Mouse (Mus musculus) embryonic stem cell, embryonic (primary cell): ENCODE measurements around the gene Dag1.

Experiments
- CTCF ChIA-PET, 4 experiments: fragments of 300-600 bp in 2 of 4; fragments of 350-600 bp in 2 of 4; sonication (Branson Sonifier 250); formaldehyde crosslinking; loops; one replicate each; lab custom pipeline; 2022; ENCODE audit warnings: inconsistent platforms in 2 of 4; lab: Charles Lee
- POLR2A ChIA-PET, 4 experiments: fragments of 300-600 bp in 2 of 4; fragments of 350-600 bp in 2 of 4; sonication (Branson Sonifier 250); formaldehyde crosslinking; loops; one replicate each; lab custom pipeline; 2022; ENCODE audit warnings: antibody characterized with exemption in 4 of 4, inconsistent platforms in 1 of 4; lab: Charles Lee

Dag1 gene

GRCm38 (mm10) chr9:108263690-108264190 lies at the start of gene Dag1:
TSS of gene Dag1 (minus strand) at chr9:108263958.
- CTCF ChIA-PET = interaction anchor here (0.5 to 4.3 kb wide), 27 partner anchors 8 to 619 kb away, joined by 3 to 39 read pairs (median 3); partner anchors contain the start of genes Amigo3 (in 1 of the 4), Apeh (in 1 of the 4) and Mst1 (in 1 of the 4)
- POLR2A ChIA-PET = interaction anchor here (0.6 to 7.6 kb wide), 81 partner anchors 8 to 1372 kb away, joined by 3 to 65 read pairs (median 4); partner anchors contain the start of genes Gpx1 (in 4 of the 4), 1700102P08Rik (in 2 of the 4), Amigo3 (in 2 of the 4) and Amt (in 2 of the 4)

DNA sequence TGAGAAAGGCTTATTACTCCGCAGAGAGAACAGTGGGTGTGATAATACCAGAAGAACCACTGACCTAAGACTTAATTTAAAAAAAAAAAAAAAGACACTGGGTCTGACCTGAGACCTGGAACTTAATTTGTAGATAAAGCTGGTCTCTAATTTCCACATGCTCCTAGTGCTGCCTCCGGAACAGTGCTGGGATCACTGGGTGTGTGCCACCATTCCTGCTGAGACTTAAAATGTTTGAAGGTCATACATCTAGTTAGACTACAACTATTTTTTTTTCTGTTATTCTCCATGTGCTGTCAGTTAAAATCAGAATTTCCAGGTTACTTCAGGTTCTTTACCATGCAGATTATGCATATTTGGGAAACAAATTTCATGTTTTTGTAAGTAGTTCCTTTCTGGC lies 44.4 kb upstream of the Dag1 start:
- POLR2A ChIA-PET = interaction anchor here (0.6 to 26.5 kb wide), 30 partner anchors 5 to 930 kb away, joined by 3 to 409 read pairs (median 4); partner anchors contain the start of genes Amt (in 3 of the 4), Gpx1 (in 3 of the 4), Nicn1 (in 3 of the 4) and Qars (in 1 of the 4)
- CTCF ChIA-PET = interaction anchor here in 2 of 4 experiments (0.7 to 1.5 kb wide), 5 partner anchors 11 to 291 kb away, joined by 3 to 8 read pairs (median 4); partner anchors contain the start of gene Amt (in 1 of the 2)

DNA sequence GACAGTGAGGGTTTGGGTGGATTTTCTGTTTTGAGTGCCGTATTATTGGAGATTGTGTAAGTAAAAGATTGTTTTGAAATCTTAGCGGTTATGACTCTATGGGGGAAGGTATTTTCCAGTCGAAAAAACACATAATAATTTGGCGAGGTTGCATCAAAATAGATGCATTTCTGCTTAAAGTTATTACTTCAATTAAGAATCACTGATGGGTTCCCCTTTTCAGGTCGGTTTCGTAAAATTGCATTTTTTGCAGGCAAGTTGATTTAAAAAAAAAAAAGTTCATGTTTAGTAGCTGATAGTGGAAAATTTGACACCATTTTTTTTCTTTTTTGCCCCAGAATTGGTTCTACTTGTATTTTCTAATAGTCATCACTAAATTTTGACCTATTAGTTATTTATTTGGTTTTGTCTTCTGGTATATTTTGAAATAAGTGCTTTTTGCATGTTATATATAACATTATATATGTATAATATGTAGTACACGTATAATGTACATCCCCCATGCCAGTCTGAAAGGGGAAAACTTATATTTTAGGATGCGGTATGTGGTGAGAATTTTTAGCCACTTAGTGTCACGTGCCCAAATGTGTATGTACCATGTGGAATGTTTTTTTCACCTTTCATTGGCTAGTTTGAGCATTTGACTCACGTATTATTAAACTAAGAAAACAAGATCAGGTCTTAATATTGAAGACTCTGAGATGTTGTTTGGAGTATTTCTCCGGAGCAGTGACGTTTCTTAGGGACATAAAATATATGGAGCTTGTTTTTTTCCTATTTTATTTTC lies 43.5 kb upstream of the Dag1 start:
- POLR2A ChIA-PET = interaction anchor here (0.6 to 26.5 kb wide), 25 partner anchors 5 to 259 kb away, joined by 3 to 409 read pairs (median 4); partner anchors contain the start of genes Amt (in 3 of the 4), Gpx1 (in 3 of the 4), Nicn1 (in 2 of the 4) and Qars (in 1 of the 4)

GRCm38 (mm10) chr9:108306571-108306980 lies 42.8 kb upstream of the Dag1 start:
- CTCF ChIA-PET = interaction anchor here in 3 of 4 experiments (0.5 to 1.8 kb wide), 9 partner anchors 13 to 415 kb away, joined by 3 to 7 read pairs (median 3); partner anchors contain the start of genes Gpx1 (in 1 of the 3) and Nicn1 (in 1 of the 3)

More for the DNA sequence above, 43.5 kb upstream of the Dag1 start:
- CTCF ChIA-PET = interaction anchor here in 2 of 4 experiments (0.6 to 1.5 kb wide), 5 partner anchors 10 to 290 kb away, joined by 3 to 4 read pairs (median 3); partner anchors contain the start of gene Amt (in 1 of the 2)

DNA sequence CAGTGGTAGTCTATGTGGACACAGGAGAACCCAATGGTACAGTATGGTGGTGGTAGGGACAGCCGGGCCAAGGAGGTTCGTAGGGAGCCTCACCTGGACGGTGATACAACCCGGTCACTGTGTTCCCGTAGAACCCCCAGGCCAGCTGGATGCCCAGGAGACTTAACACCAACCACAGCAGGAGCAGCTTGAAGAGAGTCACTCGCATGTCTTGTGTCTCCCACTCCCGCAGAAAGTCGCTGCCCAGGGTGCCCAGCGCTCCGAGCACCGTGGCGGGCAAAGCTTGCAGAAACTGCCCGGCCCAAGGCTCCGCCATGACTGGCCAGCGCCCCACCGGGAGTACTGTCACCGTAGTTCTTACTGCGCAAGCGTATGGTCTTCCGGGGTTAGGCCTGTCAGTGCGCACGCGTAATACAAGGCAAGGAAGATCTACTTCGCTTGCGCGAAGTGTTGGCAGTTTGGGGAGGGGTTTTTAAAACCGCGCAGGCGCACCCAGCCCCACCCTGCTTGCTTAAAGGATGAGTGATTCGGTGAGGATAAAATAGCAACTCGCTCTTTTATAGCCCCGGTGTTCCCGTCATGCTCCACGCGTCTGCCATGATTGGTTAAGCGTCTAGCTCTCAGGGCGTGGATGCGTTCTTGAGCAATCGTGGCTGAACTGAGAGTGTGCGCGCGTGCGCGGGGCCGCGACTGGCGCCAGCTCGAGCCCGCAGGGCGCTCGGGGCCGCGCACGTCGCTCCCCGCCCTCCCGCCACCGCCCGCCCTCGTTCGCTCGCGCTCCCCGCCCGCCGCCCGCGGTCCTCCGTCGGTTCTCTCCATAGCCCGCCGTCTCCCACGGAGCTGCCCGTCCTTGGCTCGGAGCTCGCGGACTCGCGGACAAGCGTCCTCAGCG lies 42.1 kb upstream of the Dag1 start, which contains the start of the genes Rhoa and Tcta:
Rhoa (plus strand) TSS at position 501 of the 892 bp plus-strand sequence.
Tcta (minus strand) TSS at position 532 of the 892 bp plus-strand sequence.
- ChIA-PET CTCF (interaction anchor here (0.5 to 1.8 kb wide), 13 partner anchors 12 to 415 kb away, joined by 3 to 7 read pairs (median 3); partner anchors contain the start of genes Gpx1 (in 1 of the 4) and Nicn1 (in 1 of the 4)), POLR2A (interaction anchor here (0.5 to 26.5 kb wide), 78 partner anchors 3 to 1471 kb away, joined by 3 to 409 read pairs (median 4); partner anchors contain the start of genes Amt (in 4 of the 4), Gpx1 (in 4 of the 4), Nicn1 (in 3 of the 4) and Qrich1 (in 3 of the 4))

More at GRCm38 (mm10) chr9:108306571-108306980, 42.8 kb upstream of the Dag1 start:
- POLR2A ChIA-PET = interaction anchor here (0.5 to 26.5 kb wide), 68 partner anchors 4 to 1467 kb away, joined by 3 to 409 read pairs (median 5); partner anchors contain the start of genes Amt (in 4 of the 4), Gpx1 (in 4 of the 4), Nicn1 (in 3 of the 4) and Qrich1 (in 3 of the 4)

DNA sequence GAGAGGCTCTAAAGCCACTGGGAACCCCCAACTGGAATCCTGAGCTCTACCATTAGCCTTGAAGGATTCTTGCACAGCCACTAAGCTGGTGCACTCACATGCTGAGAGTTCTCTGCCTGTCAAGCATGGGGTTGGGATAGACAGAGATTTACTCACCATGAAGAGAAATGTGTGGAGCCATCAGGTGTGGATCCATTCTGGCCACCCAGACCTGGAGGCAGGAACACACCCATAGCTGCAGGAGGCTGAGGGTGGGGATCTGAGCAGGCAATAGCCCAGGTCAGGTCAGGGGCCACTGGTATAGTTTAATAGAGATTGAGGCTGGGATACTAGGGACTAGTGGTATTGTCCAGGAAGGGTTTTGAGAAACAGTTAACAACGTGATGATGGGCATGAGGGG lies 41.4 kb upstream of the Dag1 start:
- ChIA-PET POLR2A (interaction anchor here (0.6 to 26.5 kb wide), 42 partner anchors 3 to 1471 kb away, joined by 3 to 409 read pairs (median 9); partner anchors contain the start of genes Amt (in 4 of the 4), Gpx1 (in 3 of the 4), Nicn1 (in 3 of the 4) and 1700102P08Rik (in 2 of the 4)), CTCF (interaction anchor here (0.7 to 1.8 kb wide), 7 partner anchors 16 to 414 kb away, joined by 3 to 7 read pairs (median 4); no protein-coding TSS in a partner anchor)

GRCm38 (mm10) chr9:108304716-108305115 lies 41.0 kb upstream of the Dag1 start:
- CTCF ChIA-PET = interaction anchor here (0.7 to 1.8 kb wide), 5 partner anchors 17 to 854 kb away, joined by 3 to 7 read pairs (median 6); no protein-coding TSS in a partner anchor

GRCm38 (mm10) chr9:108301853-108302252 lies 38.1 kb upstream of the Dag1 start:
- CTCF ChIA-PET = interaction anchor here in 1 of 4 experiments (0.6 kb wide), 1 partner anchor 624 kb away, joined by 5 read pairs; no protein-coding TSS in a partner anchor
- POLR2A ChIA-PET = interaction anchor here in 3 of 4 experiments (0.7 to 20.7 kb wide), 5 partner anchors 8 to 41 kb away, joined by 3 to 409 read pairs (median 4); partner anchors contain the start of genes Gpx1 (in 1 of the 3), Nicn1 (in 1 of the 3), Rhoa (in 1 of the 3) and Tcta (in 1 of the 3)

More at GRCm38 (mm10) chr9:108304716-108305115, 41.0 kb upstream of the Dag1 start:
- POLR2A ChIA-PET = interaction anchor here (0.7 to 26.5 kb wide), 29 partner anchors 2 to 255 kb away, joined by 3 to 409 read pairs (median 10); partner anchors contain the start of genes Amt (in 4 of the 4), Gpx1 (in 3 of the 4), Nicn1 (in 3 of the 4) and Usp19 (in 2 of the 4)

DNA sequence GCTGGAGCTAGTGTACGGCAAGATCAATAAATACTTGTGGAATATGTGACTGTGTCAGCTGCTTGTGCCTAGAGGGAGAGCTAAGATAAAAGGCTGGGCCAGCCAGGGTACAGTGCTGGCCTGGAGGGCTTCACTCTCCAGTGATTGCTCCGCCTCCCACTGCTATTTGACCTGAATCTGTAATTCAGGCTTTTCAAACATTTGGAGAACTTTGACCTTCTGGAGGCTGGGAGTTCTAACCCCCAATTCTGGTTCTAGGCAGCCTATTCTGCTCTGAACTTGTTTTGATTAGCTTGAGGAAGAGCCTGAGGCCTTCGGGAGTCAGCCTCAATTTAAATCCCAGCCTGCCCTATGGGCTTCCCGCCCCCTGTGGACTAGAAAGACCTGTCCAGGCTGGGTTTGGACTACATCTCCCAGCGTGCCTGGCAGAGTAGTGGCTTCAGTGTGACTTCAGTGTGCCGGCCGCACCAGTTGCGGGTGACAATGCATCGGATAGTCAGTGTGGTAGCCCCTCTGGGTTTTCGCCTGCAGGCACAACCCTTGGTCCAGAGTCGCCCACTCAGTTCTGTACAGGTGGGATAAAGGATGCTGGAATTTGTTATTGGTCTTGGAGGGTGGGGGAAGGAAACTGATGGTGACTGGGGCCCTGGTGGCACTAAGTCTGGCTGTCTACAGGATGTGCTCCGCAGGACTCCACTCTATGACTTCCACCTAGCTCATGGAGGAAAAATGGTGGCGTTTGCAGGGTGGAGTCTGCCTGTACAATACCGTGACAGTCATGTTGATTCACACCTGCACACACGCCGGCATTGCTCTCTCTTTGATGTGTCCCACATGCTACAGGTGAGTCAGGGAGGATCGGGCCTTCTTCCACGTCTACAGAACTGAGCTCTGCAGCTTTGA lies 32.9 kb upstream of the Dag1 start, which contains the start of gene Amt:
Amt (plus strand) TSS at position 401 of the 903 bp plus-strand sequence.
- ChIA-PET CTCF (interaction anchor here in 3 of 4 experiments (0.6 to 1.8 kb wide), 8 partner anchors 11 to 440 kb away, joined by 3 to 9 read pairs (median 3); partner anchors contain the start of gene Amigo3 (in 1 of the 3)), POLR2A (interaction anchor here (0.5 to 20.7 kb wide), 36 partner anchors 7 to 529 kb away, joined by 3 to 409 read pairs (median 5); partner anchors contain the start of genes Rhoa (in 4 of the 4), Tcta (in 4 of the 4), Gpx1 (in 3 of the 4) and Dag1 (in 2 of the 4))

- ChIA-PET CTCF (interaction anchor here in 3 of 4 experiments (0.6 to 1.5 kb wide), 12 partner anchors 12 to 840 kb away, joined by 3 to 8 read pairs (median 4); partner anchors contain the start of genes Amigo3 (in 1 of the 3), Rhoa (in 1 of the 3) and Tcta (in 1 of the 3)), POLR2A (interaction anchor here in 3 of 4 experiments (0.6 to 5.4 kb wide), 44 partner anchors 8 to 542 kb away, joined by 3 to 37 read pairs (median 4); partner anchors contain the start of genes Rhoa (in 3 of the 3), Tcta (in 3 of the 3), Dag1 (in 2 of the 3) and 1700102P08Rik (in 1 of the 3))
Measured at GRCm38 (mm10) chr9:108290773-108291172, 27.0 kb upstream of the Dag1 start.

DNA sequence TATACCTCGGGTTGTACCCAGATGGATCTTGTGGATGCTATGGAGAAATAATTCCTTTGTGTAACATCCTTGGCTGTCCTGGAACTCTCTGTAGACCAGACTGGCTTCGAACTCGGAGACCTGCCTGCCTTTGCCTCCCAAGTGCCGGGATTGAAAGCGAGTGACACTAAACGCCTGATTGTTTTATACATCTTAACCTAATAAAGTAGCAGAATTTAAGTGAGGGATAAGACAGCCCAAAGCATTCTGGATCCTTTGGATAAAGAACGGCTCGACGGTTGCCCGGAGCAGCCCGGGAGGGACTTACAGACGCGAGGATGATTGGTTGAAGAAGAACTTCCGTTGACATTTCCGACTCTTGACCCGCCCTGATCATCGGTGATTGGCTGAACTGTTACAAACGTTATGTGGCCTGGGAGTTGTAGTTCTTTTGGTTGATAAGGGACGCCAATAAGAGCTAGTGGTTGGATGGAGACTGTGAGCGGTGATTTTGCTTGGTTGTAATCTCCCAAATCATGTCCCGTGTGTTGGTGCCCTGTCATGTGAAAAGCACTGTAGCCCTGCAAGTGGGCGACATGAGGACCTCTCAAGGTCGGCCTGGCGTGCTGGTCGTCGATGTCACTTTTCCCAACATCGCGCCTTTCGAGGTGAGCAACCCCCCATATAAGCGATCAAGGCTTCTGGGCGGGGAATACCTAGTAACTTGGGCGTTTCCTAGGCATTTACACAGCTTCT lies 26.4 kb upstream of the Dag1 start, which contains the start of gene Nicn1:
Nicn1 (plus strand) TSS at position 414 of the 735 bp plus-strand sequence.
- CTCF ChIA-PET = interaction anchor here in 3 of 4 experiments (0.6 to 1.5 kb wide), 14 partner anchors 11 to 841 kb away, joined by 3 to 8 read pairs (median 4); partner anchors contain the start of genes Amigo3 (in 1 of the 3), Rhoa (in 1 of the 3) and Tcta (in 1 of the 3)
- POLR2A ChIA-PET = interaction anchor here in 3 of 4 experiments (0.6 to 5.4 kb wide), 45 partner anchors 8 to 542 kb away, joined by 3 to 37 read pairs (median 4); partner anchors contain the start of genes Rhoa (in 3 of the 3), Tcta (in 3 of the 3), Dag1 (in 2 of the 3) and 1700102P08Rik (in 1 of the 3)

- CTCF ChIA-PET = interaction anchor here in 2 of 4 experiments (0.6 to 0.8 kb wide), 2 partner anchors 222 to 358 kb away, joined by 3 to 5 read pairs; no protein-coding TSS in a partner anchor
- POLR2A ChIA-PET = interaction anchor here in 2 of 4 experiments (0.6 to 5.4 kb wide), 10 partner anchors 8 to 290 kb away, joined by 3 to 37 read pairs (median 8); partner anchors contain the start of genes Rhoa (in 2 of the 2), Tcta (in 2 of the 2), 1700102P08Rik (in 1 of the 2) and Amt (in 1 of the 2)
Measured at GRCm38 (mm10) chr9:108289347-108289746, 25.6 kb upstream of the Dag1 start.
